Mouse (Mus musculus) neural tube, embryonic 13.5 days (tissue): ENCODE data around the gene Sema4g. TPM values are rescaled to one million over a fixed set of nuclear protein-coding genes. Genes with fewer than 3 reads are reported as not detected.

Experiments used
- ATAC-seq: fragments of 200-750 bp; cut with Nextera tagmentation; 2 replicates; pipeline ENCODE4 v1.8.0; 2017; ENCODE audit warnings: low read depth, mild to moderate bottlenecking, moderate TSS enrichment, moderate library complexity
- H3K27ac ChIP-seq: fragments of 300-500 bp; sonication (generic); replicated peaks from 2 replicates; pipeline ENCODE4 v1.5.1; 2015; ENCODE audit warnings: moderate library complexity, mild to moderate bottlenecking, inconsistent platforms
- H3K27me3 ChIP-seq: fragments of 300-500 bp; sonication (generic); 2 replicates; pipeline ENCODE4 v1.6.1; 2015; ENCODE audit warnings: mild to moderate bottlenecking, inconsistent platforms
- H3K36me3 ChIP-seq: fragments of 300-500 bp; sonication (generic); 2 replicates; pipeline ENCODE4 v1.6.1; 2015; ENCODE audit warnings: mild to moderate bottlenecking, inconsistent platforms
- H3K4me1 ChIP-seq: fragments of 300-500 bp; sonication (generic); replicated peaks from 2 replicates; pipeline ENCODE4 v1.6.1; 2015; ENCODE audit warnings: inconsistent platforms
- H3K4me2 ChIP-seq: fragments of 300-500 bp; sonication (generic); 2 replicates; pipeline ENCODE4 v1.6.1; 2015; ENCODE audit warnings: inconsistent platforms, mild to moderate bottlenecking, moderate library complexity
- H3K4me3 ChIP-seq: fragments of 300-500 bp; sonication (generic); 2 replicates; pipeline ENCODE4 v1.5.1; 2015; ENCODE audit warnings: mild to moderate bottlenecking, inconsistent platforms
- H3K9ac ChIP-seq: fragments of 300-500 bp; sonication (generic); 2 replicates; pipeline ENCODE4 v1.6.1; 2015; ENCODE audit warnings: moderate library complexity, mild to moderate bottlenecking, inconsistent platforms
- H3K9me3 ChIP-seq: fragments of 300-500 bp; sonication (generic); 2 replicates; pipeline ENCODE4 v1.6.1; 2016; ENCODE audit warnings: inconsistent platforms
- WGBS: fragments of 180-500 bp; shearing (Covaris S2); methylation state at CpG from one replicate; pipeline ENCODE4 v1.1.7; 2015; 5-methylcytosine and 5-hydroxymethylcytosine counted together
- polyA plus RNA-seq: library from polyadenylated mRNA; unstranded; fragments of >200 nt; fragmentation: Nextera tagmentation; extraction: Ambion mirVana; gene quantifications from 2 replicates; pipeline ENCODE4 v1.2.1, GENCODE M21; 2015

Sema4g gene
- 16.7 and 17.4 TPM in 2 replicates for polyA plus RNA-seq

GRCm38 (mm10) chr19:44988831-44989566 lies at the start of gene Sema4g:
TSS of gene Sema4g (plus strand) at chr19:44989101.
- H3K4me3 ChIP-seq: peak within 1 kb of the TSS; percentile 91
- ATAC-seq: peak; percentile 88
- H3K27me3 ChIP-seq: no peaks in the 10 kb centered on the region
- under 1% methylated on average over 54 of the region's 58 CpGs for WGBS
- peak within 1 kb of the TSS; percentile 92 for H3K4me2 ChIP-seq
- H3K36me3 ChIP-seq: peaks cover 17% of the 10 kb centered on the region
- H3K27ac ChIP-seq: peak within 1 kb of the TSS; percentile 81
- H3K9me3 ChIP-seq: no peaks in the 10 kb centered on the region
- H3K9ac ChIP-seq: peak within 1 kb of the TSS; percentile 95
- peaks cover 43% of the 10 kb centered on the region for H3K4me1 ChIP-seq

GRCm38 (mm10) chr19:44959633-44960032 lies 29.3 kb upstream of the Sema4g start:
- Histone ChIP-seq H3K27ac (no peak overlapping the region), H3K27me3 (no peaks in the 10 kb centered on the region), H3K36me3 (peaks cover 83% of the 10 kb centered on the region), H3K9me3 (no peaks in the 10 kb centered on the region), H3K4me2 (no peak overlapping the region), H3K9ac (no peak overlapping the region), H3K4me1 (no peaks in the 10 kb centered on the region), H3K4me3 (no peak overlapping the region)
- ATAC-seq: no peak
- WGBS: 94% methylated on average over 2 of the region's 2 CpGs

- no peaks in the 10 kb centered on the region for H3K4me1 ChIP-seq
- 97% methylated on average over 1 of the region's 1 CpGs for WGBS
- H3K4me3 ChIP-seq: no peak overlapping the region
- H3K9ac ChIP-seq: no peak overlapping the region
- no peaks in the 10 kb centered on the region for H3K27me3 ChIP-seq
- H3K27ac ChIP-seq: no peak overlapping the region
- H3K4me2 ChIP-seq: no peak overlapping the region
- ATAC-seq: no peak
- H3K36me3 ChIP-seq: peaks cover 82% of the 10 kb centered on the region
- H3K9me3 ChIP-seq: no peaks in the 10 kb centered on the region
Observed at GRCm38 (mm10) chr19:44965978-44966377, 22.9 kb upstream of the Sema4g start.

GRCm38 (mm10) chr19:44968329-44968728 lies 20.6 kb upstream of the Sema4g start:
- ATAC-seq: no peak
- no peak overlapping the region for H3K9ac ChIP-seq
- WGBS: 91% methylated on average over 3 of the region's 3 CpGs
- no peak overlapping the region for H3K4me2 ChIP-seq
- no peaks in the 10 kb centered on the region for H3K9me3 ChIP-seq
- peaks cover 87% of the 10 kb centered on the region for H3K36me3 ChIP-seq
- no peaks in the 10 kb centered on the region for H3K27me3 ChIP-seq
- no peaks in the 10 kb centered on the region for H3K4me1 ChIP-seq
- no peak overlapping the region for H3K4me3 ChIP-seq
- H3K27ac ChIP-seq: no peak overlapping the region

- Histone ChIP-seq H3K27me3 (no peaks in the 10 kb centered on the region), H3K27ac (no peak overlapping the region), H3K36me3 (peaks cover 93% of the 10 kb centered on the region), H3K9me3 (no peaks in the 10 kb centered on the region), H3K9ac (no peak overlapping the region), H3K4me3 (no peak overlapping the region), H3K4me2 (no peak overlapping the region), H3K4me1 (no peaks in the 10 kb centered on the region)
- WGBS: 72% methylated on average over 6 of the region's 6 CpGs
- ATAC-seq: no peak
Observed at GRCm38 (mm10) chr19:44976636-44977035, 12.3 kb upstream of the Sema4g start.

- Histone ChIP-seq H3K4me1 (no peaks in the 10 kb centered on the region), H3K4me3 (no peak overlapping the region), H3K9ac (no peak overlapping the region), H3K4me2 (no peak overlapping the region), H3K27me3 (no peaks in the 10 kb centered on the region), H3K9me3 (no peaks in the 10 kb centered on the region), H3K36me3 (peaks cover 91% of the 10 kb centered on the region), H3K27ac (no peak overlapping the region)
- no peak for ATAC-seq
- WGBS: 84% methylated on average over 6 of the region's 6 CpGs
Observed at GRCm38 (mm10) chr19:44977148-44977547, 11.8 kb upstream of the Sema4g start.

GRCm38 (mm10) chr19:44980787-44981186 lies 8.1 kb upstream of the Sema4g start:
- Histone ChIP-seq H3K36me3 (peaks cover 58% of the 10 kb centered on the region), H3K27ac (no peak overlapping the region), H3K4me3 (no peak overlapping the region), H3K4me2 (no peak overlapping the region), H3K27me3 (no peaks in the 10 kb centered on the region), H3K9me3 (no peaks in the 10 kb centered on the region), H3K9ac (no peak overlapping the region), H3K4me1 (no peaks in the 10 kb centered on the region)
- no peak for ATAC-seq
- WGBS: 79% methylated on average over 2 of the region's 2 CpGs

- Histone ChIP-seq H3K9me3 (no peaks in the 10 kb centered on the region), H3K4me1 (no peaks in the 10 kb centered on the region), H3K4me2 (no peak overlapping the region), H3K27ac (no peak overlapping the region), H3K4me3 (no peak overlapping the region), H3K9ac (no peak overlapping the region), H3K36me3 (peaks cover 40% of the 10 kb centered on the region), H3K27me3 (no peaks in the 10 kb centered on the region)
- no peak for ATAC-seq
- WGBS: 86% methylated on average over 7 of the region's 7 CpGs
Observed at GRCm38 (mm10) chr19:44982477-44983115, 6.3 kb upstream of the Sema4g start.

GRCm38 (mm10) chr19:44983366-44983765 lies 5.5 kb upstream of the Sema4g start:
- Histone ChIP-seq H3K9ac (no peak overlapping the region), H3K36me3 (peaks cover 32% of the 10 kb centered on the region), H3K27ac (no peak overlapping the region), H3K4me2 (no peak overlapping the region), H3K9me3 (no peaks in the 10 kb centered on the region), H3K27me3 (no peaks in the 10 kb centered on the region), H3K4me1 (peaks cover 3% of the 10 kb centered on the region), H3K4me3 (no peak overlapping the region)
- no peak for ATAC-seq
- WGBS: 92% methylated on average over 6 of the region's 6 CpGs

- H3K4me1 ChIP-seq: peaks cover 8% of the 10 kb centered on the region
- no peaks in the 10 kb centered on the region for H3K27me3 ChIP-seq
- no peak overlapping the region for H3K4me3 ChIP-seq
- no peak overlapping the region for H3K27ac ChIP-seq
- H3K4me2 ChIP-seq: no peak overlapping the region
- H3K36me3 ChIP-seq: peaks cover 24% of the 10 kb centered on the region
- H3K9ac ChIP-seq: no peak overlapping the region
- no peaks in the 10 kb centered on the region for H3K9me3 ChIP-seq
- ATAC-seq: no peak
- WGBS: 92% methylated on average over 4 of the region's 4 CpGs
Observed at GRCm38 (mm10) chr19:44984420-44984819, 4.5 kb upstream of the Sema4g start.

GRCm38 (mm10) chr19:44985159-44985988 lies 3.5 kb upstream of the Sema4g start:
- H3K27me3 ChIP-seq: no peaks in the 10 kb centered on the region
- H3K4me3 ChIP-seq: no peak overlapping the region
- 71% methylated on average over 5 of the region's 5 CpGs for WGBS
- peaks cover 16% of the 10 kb centered on the region for H3K36me3 ChIP-seq
- no peaks in the 10 kb centered on the region for H3K9me3 ChIP-seq
- H3K4me1 ChIP-seq: peaks cover 16% of the 10 kb centered on the region
- H3K27ac ChIP-seq: no peak overlapping the region
- no peak for ATAC-seq
- no peak overlapping the region for H3K9ac ChIP-seq
- H3K4me2 ChIP-seq: no peak overlapping the region

- no peak overlapping the region for H3K27ac ChIP-seq
- no peaks in the 10 kb centered on the region for H3K27me3 ChIP-seq
- H3K9ac ChIP-seq: 0 out of 2 replicates have a peak overlapping the region, but pooled peaks have one; percentile 26
- peaks cover 4% of the 10 kb centered on the region; the same call in 1 of the 2 replicates for H3K36me3 ChIP-seq
- no peak overlapping the region for H3K4me3 ChIP-seq
- WGBS: 63% methylated on average over 6 of the region's 6 CpGs
- H3K9me3 ChIP-seq: no peaks in the 10 kb centered on the region
- no peak for ATAC-seq
- peaks cover 33% of the 10 kb centered on the region for H3K4me1 ChIP-seq
- H3K4me2 ChIP-seq: no peak overlapping the region
Observed at GRCm38 (mm10) chr19:44987004-44987403, 1.9 kb upstream of the Sema4g start.
